Comparison of ENCODE assay signal across 23 mouse cellular contexts in the genomic region with DNA sequence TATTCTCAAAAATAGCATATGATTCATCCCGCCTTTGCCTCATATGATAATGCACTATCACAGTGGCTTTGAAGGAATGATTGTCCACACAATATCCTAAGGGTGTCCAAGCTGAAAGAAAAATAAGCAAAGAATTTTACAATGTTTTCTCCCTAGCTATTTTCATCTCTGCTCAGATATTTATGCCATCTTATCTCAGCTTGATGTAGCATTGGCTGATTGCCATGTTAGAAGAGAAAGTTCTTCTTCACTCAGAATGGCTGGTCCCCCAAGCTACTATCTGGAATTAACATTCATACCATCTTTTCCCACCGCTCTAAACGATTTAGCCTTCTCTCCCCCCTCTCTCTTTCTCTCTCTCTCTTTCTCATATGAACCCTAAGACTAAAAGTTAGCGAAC. TPM values are rescaled to one million over a fixed set of nuclear protein-coding genes. Genes with fewer than 3 reads are reported as not detected.
A peak's percentile ranks its signal among the peaks of the same experiment; 100 is the strongest.
DNase-seq lines count a peak whose midpoint lies in the region; ATAC-seq and TF ChIP-seq lines count a peak whose summit lies in the region.
"Had no signal": no experiment of that assay in that cellular context is flagged by ENCODE, and none has a peak within 500 bp of the region (broad histone marks: within the 10 kb centered on the region; RNA-seq: fewer than 3 reads in every experiment).

No protein-coding gene starts in this region.

- H3K79me2 ChIP-seq in MEL (ENCODE audit: control insufficient read depth, insufficient read depth, low read length, poor library complexity), result no peaks in the 10 kb centered on the region

- peaks cover 57% of the 10 kb centered on the region for H3K4me1 ChIP-seq in liver, embryonic 12.5 days
- H3K4me1 ChIP-seq in liver, postnatal 0 days (ENCODE audit: insufficient read depth), result peaks cover 10% of the 10 kb centered on the region; the same call in 1 of the 2 replicates
- H3K4me1 ChIP-seq in liver, embryonic 15.5 days (replicated peaks), result peaks cover 50% of the 10 kb centered on the region
- H3K4me1 ChIP-seq in liver, embryonic 11.5 days (replicated peaks; ENCODE audit: control insufficient read depth, insufficient read depth, low read length), result peaks cover 8% of the 10 kb centered on the region; the same call in 1 of the 2 replicates
- peaks cover 0 to 5% of the 10 kb centered on the region in 2 experiments; a peak in 2 of 4 replicates for H3K4me1 ChIP-seq in MEL (ENCODE audit: control insufficient read depth in 1 of 2, insufficient read depth in 2 of 2, low read length in 2 of 2)
- H3K4me1 ChIP-seq: embryonic facial prominence, embryonic 10.5 days; embryonic facial prominence, embryonic 12.5 days; forebrain, embryonic 13.5 days had no signal

- H3K4me3 ChIP-seq in liver, embryonic 12.5 days, result no peak overlapping the region
- H3K4me3 ChIP-seq in liver, postnatal 0 days (ENCODE audit: low read depth, low read length), result no peak overlapping the region
- no peak overlapping the region for H3K4me3 ChIP-seq in liver, embryonic 15.5 days (replicated peaks)
- no peak overlapping the region for H3K4me3 ChIP-seq in liver, embryonic 11.5 days (ENCODE audit: low read depth, low read length)
- H3K4me3 ChIP-seq in MEL (ENCODE audit: control insufficient read depth in 1 of 2, insufficient read depth in 1 of 2, low read depth in 2 of 2, low read length in 2 of 2), result no peak overlapping the region
- H3K4me3 ChIP-seq: embryonic facial prominence, embryonic 10.5 days; embryonic facial prominence, embryonic 12.5 days; forebrain, embryonic 13.5 days; forebrain, embryonic 15.5 days had no signal

- H3K36me3 ChIP-seq in liver, embryonic 12.5 days, result peaks cover 47% of the 10 kb centered on the region
- peaks cover 9% of the 10 kb centered on the region; the same call in 1 of the 2 replicates for H3K36me3 ChIP-seq in liver, postnatal 0 days (replicated peaks; ENCODE audit: insufficient read depth, low read length)
- peaks cover 41% of the 10 kb centered on the region for H3K36me3 ChIP-seq in liver, embryonic 15.5 days (replicated peaks)
- H3K36me3 ChIP-seq in liver, embryonic 11.5 days (ENCODE audit: control insufficient read depth, insufficient read depth, low read length), result peaks cover 7% of the 10 kb centered on the region; the same call in 1 of the 2 replicates
- peaks cover 0 to 7% of the 10 kb centered on the region in 2 experiments; a peak in 2 of 4 replicates for H3K36me3 ChIP-seq in MEL (ENCODE audit: control insufficient read depth in 1 of 2, insufficient read depth in 2 of 2, low read length in 2 of 2)

- no peak for DNase-seq in liver, postnatal 0 days
- DNase-seq in liver, embryonic 11.5 days (ENCODE audit: low spot score), result no peak
- DNase-seq in MEL (ENCODE audit: low read depth, low spot score), result peak; percentile 47
- no peak for DNase-seq in adipocyte (ENCODE audit: low spot score)
- DNase-seq: adrenal gland, adult 8-10 months; adrenal gland, postnatal 14 days; adrenal gland, postnatal 36 days; B cell, adult 2 months; cerebellum, adult 11-12 months; cerebellum, adult 2 months; cerebellum, adult 9-10 months; cerebellum, postnatal 10 days; cerebellum, postnatal 25 days had no signal

- no peak for TF ChIP-seq POLR2A in MEL (IDR thresholded peaks at IDR 0.05; ENCODE audit: control insufficient read depth in 1 of 2, insufficient read depth in 1 of 2, low read depth in 1 of 2, low read length in 2 of 2, poor library complexity in 1 of 2)

- H3K9ac ChIP-seq in liver, embryonic 12.5 days, result no peak overlapping the region
- no peak overlapping the region for H3K9ac ChIP-seq in liver, postnatal 0 days (replicated peaks)
- H3K9ac ChIP-seq in liver, embryonic 15.5 days, result no peak overlapping the region
- no peak overlapping the region for H3K9ac ChIP-seq in liver, embryonic 11.5 days (ENCODE audit: low read depth, low read length)
- no peak overlapping the region for H3K9ac ChIP-seq in MEL (ENCODE audit: control insufficient read depth, low read depth, low read length, poor library complexity, severe bottlenecking)
- H3K9ac ChIP-seq: embryonic facial prominence, embryonic 12.5 days; forebrain, embryonic 13.5 days; forebrain, embryonic 15.5 days had no signal

- H3K27ac ChIP-seq in liver, embryonic 12.5 days, result peak overlapping the region; percentile 61; the same call in 1 of the 2 replicates
- no peak overlapping the region for H3K27ac ChIP-seq in liver, postnatal 0 days (ENCODE audit: low read depth)
- H3K27ac ChIP-seq in liver, embryonic 15.5 days (replicated peaks), result 0 out of 2 replicates have a peak overlapping the region, but pooled peaks have one; percentile 3
- no peak overlapping the region for H3K27ac ChIP-seq in liver, embryonic 11.5 days (ENCODE audit: low read depth, low read length)
- no peak overlapping the region for H3K27ac ChIP-seq in MEL (ENCODE audit: control insufficient read depth, low read depth, low read length)
- H3K27ac ChIP-seq: embryonic facial prominence, embryonic 10.5 days; embryonic facial prominence, embryonic 12.5 days; forebrain, embryonic 13.5 days; forebrain, embryonic 15.5 days had no signal

- H3K27me3 ChIP-seq in liver, embryonic 12.5 days (replicated peaks), result no peaks in the 10 kb centered on the region
- H3K27me3 ChIP-seq in liver, postnatal 0 days (ENCODE audit: insufficient read depth, low read length), result no peaks in the 10 kb centered on the region
- no peaks in the 10 kb centered on the region for H3K27me3 ChIP-seq in liver, embryonic 15.5 days
- H3K27me3 ChIP-seq in liver, embryonic 11.5 days (replicated peaks; ENCODE audit: control insufficient read depth, insufficient read depth, low read length), result no peaks in the 10 kb centered on the region
- H3K27me3 ChIP-seq in MEL (ENCODE audit: control insufficient read depth in 1 of 2, insufficient read depth in 2 of 2, low read length in 2 of 2), result no peaks in the 10 kb centered on the region
- H3K27me3 ChIP-seq: CH12.LX; embryonic facial prominence, embryonic 12.5 days; forebrain, embryonic 13.5 days; forebrain, embryonic 15.5 days had no signal

- ATAC-seq in liver, embryonic 12.5 days, result no peak
- no peak for ATAC-seq in liver, postnatal 0 days
- no peak for ATAC-seq in liver, embryonic 15.5 days (ENCODE audit: insufficient read depth)
- no peak for ATAC-seq in liver, embryonic 11.5 days (replicated peaks; ENCODE audit: low FRiP score)
- peak; percentile 58 for ATAC-seq in megakaryocyte-erythroid progenitor cell, adult 5-6 weeks (replicated peaks; ENCODE audit: low FRiP score, low TSS enrichment, poor library complexity, severe bottlenecking)
- ATAC-seq: CD4-positive, CD25-positive, alpha-beta regulatory T cell, adult 4 months; forebrain, embryonic 13.5 days; forebrain, embryonic 15.5 days had no signal

- H3K4me2 ChIP-seq in liver, embryonic 12.5 days, result no peak overlapping the region
- H3K4me2 ChIP-seq in liver, postnatal 0 days (ENCODE audit: low read depth, low read length), result no peak overlapping the region
- no peak overlapping the region for H3K4me2 ChIP-seq in liver, embryonic 15.5 days
- no peak overlapping the region for H3K4me2 ChIP-seq in liver, embryonic 11.5 days
- H3K4me2 ChIP-seq: embryonic facial prominence, embryonic 12.5 days; forebrain, embryonic 13.5 days; forebrain, embryonic 15.5 days had no signal

- TF ChIP-seq RAD21 in MEL (IDR thresholded peaks at IDR 0.05; ENCODE audit: low read depth, low read length), result no peak

- 79% methylated on average over 4 of the region's 4 CpGs for WGBS in liver, embryonic 12.5 days (ENCODE audit: insufficient replicate concordance)
- WGBS in liver, postnatal 0 days (ENCODE audit: insufficient replicate concordance), result 63% methylated on average over 4 of the region's 4 CpGs
- WGBS in liver, embryonic 15.5 days (ENCODE audit: insufficient replicate concordance), result 75% methylated on average over 4 of the region's 4 CpGs
- 84% methylated on average over 4 of the region's 4 CpGs for WGBS in liver, embryonic 11.5 days

- no peaks in the 10 kb centered on the region for H3K9me3 ChIP-seq in liver, embryonic 12.5 days (replicated peaks)
- no peaks in the 10 kb centered on the region for H3K9me3 ChIP-seq in liver, postnatal 0 days (ENCODE audit: low read length)
- H3K9me3 ChIP-seq in liver, embryonic 15.5 days (replicated peaks), result no peaks in the 10 kb centered on the region
- H3K9me3 ChIP-seq in liver, embryonic 11.5 days (ENCODE audit: control insufficient read depth, low read length), result no peaks in the 10 kb centered on the region
- H3K9me3 ChIP-seq in MEL (replicated peaks; ENCODE audit: insufficient read depth, low read length), result no peaks in the 10 kb centered on the region
- H3K9me3 ChIP-seq: embryonic facial prominence, embryonic 10.5 days; embryonic facial prominence, embryonic 12.5 days; forebrain, embryonic 13.5 days; forebrain, embryonic 15.5 days; G1E had no signal

- no peak for TF ChIP-seq EP300 in liver, postnatal 0 days (IDR thresholded peaks at IDR 0.05; ENCODE audit: low read depth)
- TF ChIP-seq EP300 in MEL (IDR thresholded peaks at IDR 0.05; ENCODE audit: low read depth in 1 of 2, low read length in 2 of 2), result peak in 1 of 2 experiments; percentile 21; a peak in 1 of 4 replicates

- TF ChIP-seq CTCF in liver, postnatal 0 days (IDR thresholded peaks at IDR 0.05; ENCODE audit: low read depth), result no peak
- no peak for TF ChIP-seq CTCF in MEL (IDR thresholded peaks at IDR 0.05 in 2 of 3, conservative IDR thresholded peaks at IDR 0.05 in 1 of 3; ENCODE audit: control insufficient read depth in 1 of 3, insufficient read depth in 1 of 3, low read depth in 2 of 3, low read length in 3 of 3, poor library complexity in 1 of 3, severe bottlenecking in 1 of 3)

TF ChIP-seq in MEL, 35 proteins besides CTCF, POLR2A, EP300 and RAD21:
- no peak for TF ChIP-seq RCOR1 (IDR thresholded peaks at IDR 0.05; ENCODE audit: low read depth, low read length)
- TF ChIP-seq GABPA (IDR thresholded peaks at IDR 0.05; ENCODE audit: low read depth, low read length), result no peak
- TF ChIP-seq CHD1 (IDR thresholded peaks at IDR 0.05; ENCODE audit: low read depth, low read length), result no peak
- no peak for TF ChIP-seq MAX (IDR thresholded peaks at IDR 0.05; ENCODE audit: low read length)
- peak; percentile 72 for TF ChIP-seq GATA1 (IDR thresholded peaks at IDR 0.05; ENCODE audit: low read depth, low read length)
- TF ChIP-seq ZNF384 (IDR thresholded peaks at IDR 0.05; ENCODE audit: low read depth, low read length), result no peak
- peak; percentile 22; the same call in 1 of the 2 replicates for TF ChIP-seq TCF12 (IDR thresholded peaks at IDR 0.05; ENCODE audit: low read depth, low read length)

RNA-seq across cellular contexts. Expression of a gene that starts 29.3 kb away (rescaled TPM):
- polyA plus RNA-seq in liver, embryonic 12.5 days (2016; fragmentation: Nextera tagmentation; extraction: Ambion mirVana), result 31.6 and 35.2 TPM in 2 replicates
- 9.3 and 10.2 TPM in 2 replicates for polyA plus RNA-seq in liver, postnatal 0 days (2015; fragmentation: Nextera tagmentation; extraction: Ambion mirVana)
- 25.7 and 25.8 TPM in 2 replicates for polyA plus RNA-seq in liver, embryonic 15.5 days (2015; fragmentation: Nextera tagmentation; extraction: Ambion mirVana)
- 28.6 and 30.4 TPM in 2 replicates for polyA plus RNA-seq in liver, embryonic 11.5 days (2014; fragmentation: Nextera tagmentation; extraction: Ambion mirVana)
- 3.3 and 4.8 TPM in 2 replicates for total RNA-seq in MEL (2012; rRNA removed)
- polyA plus RNA-seq in MEL (2012; ENCODE audit: insufficient read depth in 1 of 2, insufficient read length in 2 of 2, low read depth in 1 of 2, low replicate concordance in 2 of 2, missing spikeins in 1 of 2), result 1 to 10 TPM in 1 of 2 experiments, not detected in 1; 9.3 TPM
- 9.0 and 12.7 TPM in 2 replicates for total RNA-seq in megakaryocyte-erythroid progenitor cell, adult 5-6 weeks (2014; fragmentation: Nextera tagmentation)
- 4.3 and 6.8 TPM in 2 replicates for total RNA-seq in megakaryocyte-erythroid progenitor cell, adult 5-6 weeks (2017)

Comparison
In these comparisons a context has a peak if more than half of its experiments do, and no peak if none do; other contexts are left out.
1. H3K27ac ChIP-seq: peak in liver, embryonic 12.5 days (single experiment) and liver, embryonic 15.5 days (single experiment); none in liver, postnatal 0 days (single experiment), liver, embryonic 11.5 days (single experiment) and MEL (single experiment).